Mouse (Mus musculus): ENCODE data around the gene Btg4.

DNA sequence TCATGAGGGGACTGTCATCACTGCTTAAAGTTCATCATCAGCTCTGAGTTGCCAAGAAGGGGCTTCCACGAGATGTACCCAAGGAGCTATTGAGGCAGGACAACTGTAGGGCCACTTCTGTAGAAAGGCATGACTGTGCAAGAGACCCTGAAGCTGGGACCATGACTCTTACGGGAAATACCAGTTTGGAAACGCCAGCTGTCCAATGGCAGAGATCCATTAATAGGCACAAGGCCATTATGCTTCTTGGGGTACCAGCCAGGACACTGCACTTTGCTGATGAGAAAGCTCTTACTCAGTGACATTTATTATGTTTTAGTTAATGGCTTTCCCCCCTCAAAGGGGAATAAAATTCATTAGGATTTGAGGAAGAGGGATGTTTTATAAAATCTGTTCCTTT, 80.0 kb downstream of the Btg4 start:
- no peak for TF ChIP-seq CTCF (IDR thresholded peaks at IDR 0.05; ENCODE audit: low read depth, low read length)
- TF ChIP-seq POLR2A (IDR thresholded peaks at IDR 0.05; ENCODE audit: extremely low read depth, insufficient read depth, low read length): no peak

All from liver, adult 2 months (tissue).